Mouse (Mus musculus) intestine, postnatal 0 days (tissue): Measurements from ENCODE around the gene Hdgfl2. TPM values are rescaled to one million over a fixed set of nuclear protein-coding genes. Genes with fewer than 3 reads are reported as not detected.
A peak's percentile ranks its signal among the peaks of the same experiment; 100 is the strongest.
"Not testable (repeated sequence)": the region's sequence is repeated elsewhere in the genome, so short reads cannot be mapped to it uniquely, and the experiment has no call there.

Experiments used
- ATAC-seq: fragments of 200-750 bp; cut with Nextera tagmentation; 2 replicates; pipeline ENCODE4 v1.8.0; 2017; ENCODE audit warnings: mild to moderate bottlenecking, moderate TSS enrichment, moderate library complexity
- H3K27ac ChIP-seq: fragments of 300-500 bp; sonication (generic); 2 replicates; pipeline ENCODE4 v1.5.1; 2014; ENCODE audit warnings: mild to moderate bottlenecking, low read depth, low read length, moderate library complexity
- H3K27me3 ChIP-seq: fragments of 300-500 bp; sonication (generic); replicated peaks from 2 replicates; pipeline ENCODE4 v1.6.1; 2014; ENCODE audit warnings: low read length, mixed read lengths; ENCODE audit not compliant: control insufficient read depth, insufficient read depth
- H3K36me3 ChIP-seq: fragments of 300-500 bp; sonication (generic); 2 replicates; pipeline ENCODE4 v1.6.1; 2014; ENCODE audit warnings: mild to moderate bottlenecking, moderate library complexity; ENCODE audit not compliant: control insufficient read depth, insufficient read depth
- H3K4me1 ChIP-seq: fragments of 300-500 bp; sonication (generic); replicated peaks from 2 replicates; pipeline ENCODE4 v1.6.1; 2014; ENCODE audit warnings: antibody characterized with exemption, low read length, mixed read lengths; ENCODE audit not compliant: control insufficient read depth, insufficient read depth
- H3K4me2 ChIP-seq: fragments of 300-500 bp; sonication (generic); replicated peaks from 2 replicates; pipeline ENCODE4 v1.6.1; 2014; ENCODE audit warnings: low read depth, mild to moderate bottlenecking, moderate library complexity
- H3K4me3 ChIP-seq: fragments of 300-500 bp; sonication (generic); 2 replicates; pipeline ENCODE4 v1.5.1; 2014; ENCODE audit warnings: low read depth, low read length
- H3K9ac ChIP-seq: fragments of 300-500 bp; sonication (generic); 2 replicates; pipeline ENCODE4 v1.6.1; 2014; ENCODE audit warnings: mild to moderate bottlenecking, low read depth, low read length
- H3K9me3 ChIP-seq: fragments of 300-500 bp; sonication (generic); 2 replicates; pipeline ENCODE4 v1.6.1; 2016; ENCODE audit warnings: mixed run types; ENCODE audit not compliant: control insufficient read depth
- CTCF ChIP-seq: sonication (generic); IDR thresholded peaks from 2 replicates; pipeline ENCODE4 v1.5.1; 2016; ENCODE audit warnings: low read depth, mild to moderate bottlenecking, control low read depth, antibody characterized with exemption, moderate library complexity
- WGBS: fragments of 180-500 bp; shearing (Covaris S2); extraction: QIAGEN DNeasy Blood & Tissue Kit; methylation state at CpG from one replicate; pipeline ENCODE4 v1.1.7; 2014; 5-methylcytosine and 5-hydroxymethylcytosine counted together
- polyA plus RNA-seq: library from polyadenylated mRNA; unstranded; fragments of >200 nt; fragmentation: Nextera tagmentation; extraction: Ambion mirVana; gene quantifications from 2 replicates; pipeline ENCODE4 v1.2.1, GENCODE M21; 2015

Hdgfl2 gene
- polyA plus RNA-seq, 1 experiment from 2014 or later = 25.9 TPM

- H3K27ac ChIP-seq = no peak overlapping the region
- TF ChIP-seq CTCF = no peak
- H3K9ac ChIP-seq = no peak overlapping the region
- H3K36me3 ChIP-seq = peaks cover 56% of the 10 kb centered on the region
- 92% methylated on average over 5 of the region's 5 CpGs for WGBS
- 0 out of 2 replicates have a peak, but pooled peaks cover 3% of the 10 kb centered on the region for H3K4me1 ChIP-seq
- ATAC-seq = no peak
- H3K4me3 ChIP-seq = no peak overlapping the region
- H3K9me3 ChIP-seq = no peaks in the 10 kb centered on the region
- no peaks in the 10 kb centered on the region for H3K27me3 ChIP-seq
- H3K4me2 ChIP-seq = no peak overlapping the region
Observed at GRCm38 (mm10) chr17:56072243-56072642, 7.2 kb upstream of the Hdgfl2 start.

- WGBS = 8% methylated on average over 22 of the region's 22 CpGs
- peak overlapping the region; percentile 99 for H3K27ac ChIP-seq
- no peak for TF ChIP-seq CTCF
- peak overlapping the region; percentile 81 for H3K4me2 ChIP-seq
- 0 out of 2 replicates have a peak, but pooled peaks cover 3% of the 10 kb centered on the region for H3K4me1 ChIP-seq
- H3K4me3 ChIP-seq = peak overlapping the region; percentile 75
- peak overlapping the region; percentile 85 for H3K9ac ChIP-seq
- peak; percentile 48 for ATAC-seq
- peaks cover 36% of the 10 kb centered on the region for H3K36me3 ChIP-seq
- H3K27me3 ChIP-seq = no peaks in the 10 kb centered on the region
- no peaks in the 10 kb centered on the region for H3K9me3 ChIP-seq
Observed at GRCm38 (mm10) chr17:56074097-56074826, 5.2 kb upstream of the Hdgfl2 start.

GRCm38 (mm10) chr17:56074827-56075208 lies 4.6 kb upstream of the Hdgfl2 start, which contains the start of gene Ubxn6:
TSS of gene Ubxn6 (minus strand) at chr17:56075028.
- H3K9me3 ChIP-seq = no peaks in the 10 kb centered on the region
- H3K9ac ChIP-seq = peak within 1 kb of the TSS; percentile 85
- H3K27me3 ChIP-seq = no peaks in the 10 kb centered on the region
- H3K27ac ChIP-seq = peak within 1 kb of the TSS; percentile 99
- TF ChIP-seq CTCF = peak; percentile 67
- WGBS = under 1% methylated on average over 35 of the region's 35 CpGs
- peak within 1 kb of the TSS; percentile 75 for H3K4me3 ChIP-seq
- H3K36me3 ChIP-seq = peaks cover 31% of the 10 kb centered on the region
- peak within 1 kb of the TSS; percentile 81 for H3K4me2 ChIP-seq
- 0 out of 2 replicates have a peak, but pooled peaks cover 3% of the 10 kb centered on the region for H3K4me1 ChIP-seq
- peak; percentile 53 for ATAC-seq

GRCm38 (mm10) chr17:56077523-56077922 lies 1.9 kb upstream of the Hdgfl2 start:
- TF ChIP-seq CTCF = no peak
- H3K9ac ChIP-seq = no peak overlapping the region

DNA sequence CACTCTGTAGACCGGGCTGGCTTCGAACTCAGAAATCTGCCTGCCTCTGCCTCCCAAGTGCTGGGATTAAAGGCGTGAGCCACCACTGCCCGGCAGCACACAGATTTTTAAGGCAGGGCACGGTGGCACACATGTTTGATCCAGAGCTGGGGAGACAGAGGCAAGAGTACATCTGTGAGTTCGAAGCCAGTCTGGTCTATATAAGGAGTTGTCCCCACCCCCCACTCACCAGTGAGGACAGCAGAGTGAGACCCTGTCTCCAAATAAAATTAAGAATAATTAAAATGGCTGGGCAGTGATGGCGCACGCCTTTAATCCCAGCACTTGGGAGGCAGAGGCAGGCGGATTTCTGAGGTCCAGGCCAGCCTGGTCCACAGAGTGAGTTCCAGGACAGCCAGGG lies 1.1 kb upstream of the Hdgfl2 start:
- 0 out of 2 replicates have a peak overlapping the region, but pooled peaks have one; percentile 87 for H3K4me3 ChIP-seq
- H3K9ac ChIP-seq, H3K36me3 ChIP-seq, H3K4me1 ChIP-seq, H3K27me3 ChIP-seq, ATAC-seq, H3K27ac ChIP-seq, H3K9me3 ChIP-seq: not testable (repeated sequence)
- peak overlapping the region; percentile 43 for H3K4me2 ChIP-seq
- WGBS = 66% methylated on average over 9 of the region's 9 CpGs

More at GRCm38 (mm10) chr17:56077523-56077922, 1.9 kb upstream of the Hdgfl2 start:
- H3K4me1 ChIP-seq = 0 out of 2 replicates have a peak, but pooled peaks cover 3% of the 10 kb centered on the region
- no peak for ATAC-seq
- H3K27ac ChIP-seq = no peak overlapping the region
- 87% methylated on average over 5 of the region's 5 CpGs for WGBS
- peaks cover 5% of the 10 kb centered on the region for H3K36me3 ChIP-seq
- no peaks in the 10 kb centered on the region for H3K9me3 ChIP-seq
- H3K4me3 ChIP-seq = no peak overlapping the region
- no peak overlapping the region for H3K4me2 ChIP-seq
- H3K27me3 ChIP-seq = no peaks in the 10 kb centered on the region

DNA sequence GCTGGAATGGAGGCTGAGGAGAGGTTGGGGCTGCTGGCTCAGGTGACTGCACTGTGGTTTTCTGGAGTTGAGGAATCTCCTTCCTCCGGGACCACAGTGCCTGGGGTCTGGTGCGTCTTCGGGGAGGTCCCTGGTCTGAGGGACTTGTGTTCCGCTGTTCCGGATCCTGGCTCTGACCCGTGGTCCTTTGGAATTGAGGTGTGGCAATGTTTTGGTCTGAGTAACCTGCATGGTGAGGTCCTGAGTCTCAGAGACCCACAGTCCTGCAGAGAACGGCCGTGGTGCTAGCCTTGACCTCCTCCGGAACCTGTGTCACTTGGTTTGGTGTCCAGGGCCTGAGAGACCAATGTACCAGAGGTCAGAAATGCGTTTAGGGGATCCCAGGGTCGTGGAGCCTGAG lies 487 bp downstream of the Hdgfl2 start:
- TF ChIP-seq CTCF = no peak
- H3K27me3 ChIP-seq = no peaks in the 10 kb centered on the region
- H3K36me3 ChIP-seq = peaks cover 3% of the 10 kb centered on the region; the same call in 1 of the 2 replicates
- peak overlapping the region; percentile 54; the same call in 1 of the 2 replicates for H3K27ac ChIP-seq
- H3K4me3 ChIP-seq = peak overlapping the region; percentile 87
- peak overlapping the region; percentile 66 for H3K9ac ChIP-seq
- no peaks in the 10 kb centered on the region for H3K9me3 ChIP-seq
- no peak for ATAC-seq
- peak overlapping the region; percentile 97 for H3K4me2 ChIP-seq
- no peaks in the 10 kb centered on the region for H3K4me1 ChIP-seq
- under 1% methylated on average over 11 of the region's 11 CpGs for WGBS
